Mouse (Mus musculus): ENCODE data around the gene 1810010D01Rik.

1810010D01Rik gene

DNA sequence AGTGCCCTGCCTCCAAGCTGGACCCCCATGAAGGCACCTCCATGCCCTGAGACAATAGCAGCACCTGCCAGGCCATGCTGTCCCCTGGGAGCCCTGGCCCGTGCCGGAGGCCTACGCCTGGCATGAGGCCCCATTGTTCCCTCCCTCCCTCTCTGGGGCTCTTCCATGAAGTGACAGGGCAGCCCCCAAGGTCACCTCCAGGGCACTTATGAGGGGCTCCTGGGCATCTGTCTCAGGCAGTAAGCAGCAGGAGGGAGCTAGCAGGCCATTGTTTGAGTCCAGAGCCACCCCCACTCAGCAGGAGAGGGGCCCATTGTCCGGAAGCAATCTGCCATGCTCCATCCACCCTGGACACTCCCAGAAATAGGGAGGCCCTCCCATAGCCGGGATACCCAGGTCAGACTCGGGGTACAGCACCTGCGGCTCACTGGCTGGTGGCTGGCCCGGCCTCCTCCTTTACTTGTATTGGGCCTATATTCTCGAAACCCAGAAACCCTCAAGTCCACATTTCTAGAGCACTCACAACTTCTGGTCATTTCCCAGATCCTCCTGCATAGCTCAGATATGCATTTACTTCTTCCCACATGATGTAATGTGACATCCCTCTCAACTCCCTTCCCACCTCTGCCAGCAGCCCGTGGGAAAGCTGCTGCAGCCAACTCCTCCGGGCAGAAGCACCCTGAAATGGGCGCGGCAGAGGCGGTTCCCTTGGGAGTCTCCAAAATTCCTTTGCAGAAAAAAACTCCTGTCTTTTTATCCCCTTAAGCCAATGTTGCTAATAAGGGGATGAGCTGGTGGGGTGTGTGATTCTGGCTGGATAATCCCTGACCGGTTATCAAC is 30.9 kb downstream of the 1810010D01Rik start:
- peak; percentile 22 for DNase-seq (ENCODE audit: low read depth, low spot score)

DNA sequence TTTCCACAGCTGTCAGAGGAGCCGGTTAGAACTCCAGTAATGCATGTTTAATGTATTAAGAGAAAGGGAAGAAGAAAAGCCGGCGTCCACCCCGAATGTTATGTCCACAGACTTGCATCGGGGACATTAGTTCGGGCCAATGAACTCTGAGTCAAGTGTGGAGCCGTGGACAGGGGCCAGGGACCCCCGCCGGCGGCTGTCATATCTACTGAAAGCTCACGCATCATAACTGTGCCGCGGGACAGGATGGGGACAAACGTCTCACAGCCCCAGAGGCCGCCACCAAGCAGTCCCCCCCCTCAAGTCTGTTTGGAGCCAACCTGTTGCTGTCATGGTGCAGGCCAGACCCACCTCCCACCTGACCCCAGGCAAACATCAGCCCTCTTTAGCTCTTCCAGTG is 34.4 kb downstream of the 1810010D01Rik start:
- DNase-seq (ENCODE audit: low read depth, low spot score), result no peak

- peak; percentile 71 for DNase-seq (ENCODE audit: low read depth, low spot score)
Measured at GRCm38 (mm10) chr7:145173116-145173515, 34.8 kb downstream of the 1810010D01Rik start.

DNA sequence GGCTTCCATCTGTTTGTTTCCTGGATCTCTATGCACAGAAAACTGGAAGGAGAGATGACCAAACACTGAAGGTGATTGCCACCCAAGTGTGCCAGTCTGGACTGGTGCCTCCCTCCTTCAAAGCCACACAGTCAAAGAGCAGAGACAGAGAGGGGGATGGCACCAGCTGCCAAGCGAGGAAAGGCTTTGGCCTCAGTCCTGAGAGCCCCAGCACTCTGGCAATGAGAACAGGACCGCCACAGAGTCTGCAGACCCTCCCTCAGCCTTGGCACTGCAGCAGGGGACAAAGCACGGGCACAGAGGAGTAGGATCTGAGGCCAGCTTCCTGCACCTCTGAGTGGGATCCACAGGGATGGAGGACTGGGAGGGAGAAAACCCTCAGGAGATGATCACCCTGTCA is 38.2 kb downstream of the 1810010D01Rik start:
- DNase-seq (ENCODE audit: low read depth, low spot score), result no peak

GRCm38 (mm10) chr7:145159283-145160240 is 48.4 kb downstream of the 1810010D01Rik start:
- no peak for DNase-seq (ENCODE audit: low read depth, low spot score)

All from R1 (cell line).